Mouse (Mus musculus) heart, postnatal 25 days (tissue): ENCODE measurements around the gene Cbr2. TPM values are rescaled to one million over a fixed set of nuclear protein-coding genes. Genes with fewer than 3 reads are reported as not detected.

Experiments
- DNase-seq: peaks from one replicate; pipeline ENCODE4 v3.0.0; 2022; ENCODE audit warnings: low spot score
- intact Hi-C: fragments of 180-260 bp; cut with DNase I; formaldehyde crosslinking; loops from one replicate; pipeline ENCODE4 v1.15.1; 2025
- total RNA-seq, 2 experiments: library from RNA; stranded (reverse); gene quantifications; 2 replicates each; pipeline ENCODE4 v1.2.3; 2021

Cbr2 gene
- total RNA-seq, 2 experiments from 2014 or later, result 16.7 to 22.1 TPM

- no peak for DNase-seq
- intact Hi-C loops, result loop anchor here (10.0 kb wide), 1 partner anchor 200 kb away; no protein-coding TSS in a partner anchor
These were observed 17.4 kb downstream of the Cbr2 start for GRCm38 (mm10) chr11:120714546-120714945.

DNA sequence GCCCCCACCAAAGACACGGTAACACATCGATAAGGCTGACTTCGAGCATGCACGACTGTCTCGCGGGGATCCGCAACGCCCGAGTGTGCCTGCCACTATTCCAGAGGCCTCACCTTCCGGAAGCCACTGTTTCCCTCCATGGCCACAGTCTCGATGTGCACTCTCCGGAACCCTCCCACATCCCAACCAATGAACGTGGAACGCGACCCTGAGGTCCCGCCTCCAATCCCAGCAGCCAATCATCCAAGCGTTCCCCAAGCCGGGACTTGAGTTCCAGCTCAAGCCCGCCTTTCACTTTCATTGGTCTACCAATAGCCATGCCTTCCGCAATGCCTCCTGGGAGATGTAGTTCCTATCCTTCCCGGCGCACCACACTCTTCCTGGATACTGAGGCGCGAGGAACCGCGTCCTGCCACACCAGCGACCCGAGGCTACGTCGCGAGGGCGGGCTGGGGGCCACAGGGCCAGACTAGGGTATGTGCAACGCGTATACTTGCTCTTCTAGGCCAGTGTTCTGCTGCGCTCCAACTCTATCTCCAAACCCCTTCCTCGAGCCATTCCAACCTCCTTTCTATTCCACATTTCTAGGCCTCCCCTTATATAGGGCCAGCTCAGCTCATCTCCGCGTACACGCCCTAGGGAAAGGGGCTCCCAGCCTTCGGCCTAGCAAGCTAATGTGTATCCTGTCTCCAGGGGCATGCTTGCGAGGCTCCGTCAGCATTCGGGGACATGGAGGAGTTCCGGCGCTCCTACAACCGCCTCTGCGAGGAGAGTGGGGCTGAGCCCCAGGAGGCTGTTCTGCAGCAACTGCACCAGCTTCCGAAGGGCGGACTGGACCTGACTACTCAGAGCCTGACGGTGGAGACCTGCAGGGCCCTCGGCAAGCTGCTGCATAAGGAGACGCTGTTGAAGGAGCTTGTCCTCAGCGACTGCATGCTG lies 18.1 kb downstream of the Cbr2 start, which contains the start of the genes Cenpx and Lrrc45:
TSS of gene Cenpx (minus strand) at position 159 of the 939 bp plus-strand sequence.
TSS of gene Lrrc45 (plus strand) at position 346 of the 939 bp plus-strand sequence.
- intact Hi-C loops, result loop anchor here (2.0 to 10.0 kb wide), 2 partner anchors 89 to 199 kb away; partner anchors contain the start of gene Sirt7
- peak; percentile 97 for DNase-seq

GRCm38 (mm10) chr11:120712771-120713568 lies 18.9 kb downstream of the Cbr2 start:
- intact Hi-C loops, result loop anchor here (1.0 to 10.0 kb wide), 4 partner anchors 54 to 198 kb away; partner anchors contain the start of gene Sirt7

GRCm38 (mm10) chr11:120711980-120712604 lies 19.8 kb downstream of the Cbr2 start:
- intact Hi-C loops, result loop anchor here (1.0 to 10.0 kb wide), 4 partner anchors 53 to 197 kb away; partner anchors contain the start of gene Sirt7
- DNase-seq, result no peak

More at GRCm38 (mm10) chr11:120712771-120713568, 18.9 kb downstream of the Cbr2 start:
- DNase-seq, result peak; percentile 24

DNA sequence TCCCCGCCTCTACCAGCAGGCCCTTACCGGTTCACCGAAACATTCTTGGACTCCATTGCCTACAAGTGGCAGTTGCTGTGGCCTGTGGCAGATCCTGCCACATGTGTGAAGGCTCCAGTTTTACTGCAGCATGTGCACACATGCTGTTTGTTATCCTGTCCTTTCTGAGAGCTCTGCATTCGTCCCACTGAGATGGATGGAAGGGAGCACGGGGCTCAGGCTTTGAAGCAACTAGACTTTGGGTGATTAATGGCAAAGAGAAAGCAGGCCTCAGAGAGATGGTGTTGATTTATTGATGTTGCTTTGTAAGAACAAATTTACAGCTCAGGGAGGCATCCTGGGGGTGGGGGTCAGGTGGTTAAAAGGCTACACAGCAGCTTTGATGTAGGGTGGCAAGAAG lies 21.2 kb downstream of the Cbr2 start:
- no peak for DNase-seq
- intact Hi-C loops, result loop anchor here (10.0 kb wide), 1 partner anchor 196 kb away; no protein-coding TSS in a partner anchor

GRCm38 (mm10) chr11:120709551-120709950 lies 22.4 kb downstream of the Cbr2 start:
- no peak for DNase-seq
- intact Hi-C loops, result no loop called here

DNA sequence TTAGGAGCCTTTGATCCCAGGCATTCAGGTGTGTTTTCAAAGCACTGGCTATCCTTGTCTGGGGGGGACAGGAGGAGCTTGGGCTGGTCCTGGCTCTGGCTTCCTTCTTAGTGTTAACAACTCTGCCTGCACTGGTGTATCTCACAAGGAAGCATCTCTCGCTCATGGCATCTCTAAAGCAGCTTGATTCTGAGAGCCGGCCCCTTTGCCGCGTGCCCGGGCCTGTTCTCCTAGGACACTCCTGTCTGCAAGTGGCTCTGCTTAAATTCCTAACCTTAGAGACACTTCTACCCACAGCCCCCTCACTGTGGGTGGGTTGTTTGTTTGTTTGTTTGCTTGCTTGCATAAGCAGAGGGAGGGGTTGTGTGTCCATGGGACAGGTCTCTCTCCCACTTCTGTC lies 23.9 kb downstream of the Cbr2 start:
- intact Hi-C loops, result no loop called here
- DNase-seq, result no peak

DNA sequence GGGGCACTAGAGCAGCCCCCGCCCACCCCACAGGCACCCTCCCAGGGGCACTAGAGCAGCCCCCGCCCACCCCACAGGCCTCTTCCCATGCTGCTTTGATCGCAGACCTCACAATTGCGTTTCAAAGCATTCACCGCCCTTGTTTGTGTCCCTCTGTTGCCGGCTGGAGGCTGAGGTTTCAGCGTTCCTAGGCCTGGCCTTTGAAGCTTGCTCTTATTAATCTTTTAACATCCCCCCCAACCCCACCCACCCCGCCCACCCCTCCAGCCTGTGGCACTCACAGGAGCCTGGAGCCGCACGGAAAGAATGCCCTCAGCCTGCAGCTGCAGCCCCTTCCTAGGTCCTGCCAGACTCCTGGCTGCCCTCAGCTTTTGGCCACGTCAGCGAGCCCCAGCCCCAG lies 24.7 kb downstream of the Cbr2 start:
- intact Hi-C loops, result no loop called here
- no peak for DNase-seq

DNA sequence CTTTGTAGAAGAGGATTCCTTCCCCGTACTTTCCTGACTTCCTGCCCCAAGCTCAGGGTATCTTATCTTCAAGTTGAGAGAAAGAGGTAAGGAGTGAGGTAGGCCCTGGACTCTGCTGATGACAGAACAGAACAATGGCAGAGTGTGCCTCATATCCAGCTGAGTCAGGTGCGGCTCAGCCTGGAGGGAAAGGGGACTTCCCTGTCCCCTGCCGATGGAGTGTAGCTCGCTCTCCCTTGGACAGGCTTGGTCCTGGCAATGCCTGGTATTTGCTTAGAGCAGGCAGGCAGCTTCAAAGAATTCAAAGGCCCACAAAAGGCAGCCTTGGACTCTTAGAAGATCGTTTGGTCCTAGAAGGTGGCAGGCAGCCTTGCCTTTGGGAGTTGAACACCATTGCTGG lies 25.8 kb downstream of the Cbr2 start:
- intact Hi-C loops, result no loop called here
- no peak for DNase-seq

- intact Hi-C loops, result no loop called here
- DNase-seq, result no peak
These were observed 27.2 kb downstream of the Cbr2 start for GRCm38 (mm10) chr11:120704486-120705325.

- no peak for DNase-seq
- intact Hi-C loops, result no loop called here
These were observed 28.0 kb downstream of the Cbr2 start for GRCm38 (mm10) chr11:120703696-120704454.

- intact Hi-C loops, result no loop called here
- DNase-seq, result peak; percentile 59
These were observed 34.2 kb downstream of the Cbr2 start for GRCm38 (mm10) chr11:120697741-120698140.

GRCm38 (mm10) chr11:120696568-120696967 lies 35.3 kb downstream of the Cbr2 start:
- no peak for DNase-seq
- intact Hi-C loops, result no loop called here

GRCm38 (mm10) chr11:120695641-120696040 lies 36.3 kb downstream of the Cbr2 start:
- intact Hi-C loops, result no loop called here
- DNase-seq, result no peak

GRCm38 (mm10) chr11:120695184-120695583 lies 36.7 kb downstream of the Cbr2 start:
- intact Hi-C loops, result no loop called here
- DNase-seq, result no peak

- intact Hi-C loops, result no loop called here
- no peak for DNase-seq
These were observed 38.5 kb downstream of the Cbr2 start for GRCm38 (mm10) chr11:120693461-120693860.

- no peak for DNase-seq
These were observed 39.4 kb downstream of the Cbr2 start for GRCm38 (mm10) chr11:120692471-120693011.

DNA sequence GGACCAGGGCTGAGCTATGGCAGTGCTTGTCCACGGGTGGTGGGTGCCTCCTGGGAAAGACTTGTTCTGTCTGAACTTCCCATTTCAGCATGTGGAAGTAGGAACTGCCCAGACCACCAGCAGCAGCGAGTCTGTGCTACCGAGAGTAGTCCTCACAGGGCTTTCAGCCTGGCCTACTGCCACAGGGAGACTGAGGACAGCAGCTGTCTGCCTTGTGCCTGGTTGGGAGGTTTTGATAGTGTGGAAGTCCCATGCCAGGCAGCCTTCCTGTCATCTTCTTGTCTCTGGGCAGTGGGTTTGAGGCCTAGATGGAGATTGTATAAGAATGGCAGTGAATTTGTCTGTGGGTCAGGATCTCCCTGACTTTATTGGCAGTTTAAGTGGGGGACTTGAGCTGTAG lies 42.5 kb downstream of the Cbr2 start:
- intact Hi-C loops, result no loop called here
- DNase-seq, result no peak

More at GRCm38 (mm10) chr11:120692471-120693011, 39.4 kb downstream of the Cbr2 start:
- intact Hi-C loops, result no loop called here
